Mouse (Mus musculus): ENCODE data around the gene Pde6b. TPM values are rescaled to one million over a fixed set of nuclear protein-coding genes. Genes with fewer than 3 reads are reported as not detected.

The Pde6b gene
- total and polyA plus RNA-seq, 2 experiments from 2014 or later = not detected

- no peaks in the 10 kb centered on the region for H3K9me3 ChIP-seq (ENCODE audit: low read length)
- H3K27ac ChIP-seq (ENCODE audit: low read depth, low read length) = no peak overlapping the region
- H3K4me2 ChIP-seq (ENCODE audit: low read depth, low read length, poor library complexity, severe bottlenecking) = no peak overlapping the region
- H3K4me1 ChIP-seq (ENCODE audit: insufficient read depth, low read length) = no peaks in the 10 kb centered on the region
- no peak overlapping the region for H3K4me3 ChIP-seq (ENCODE audit: low read depth, low read length)
- 0 out of 2 replicates have a peak, but pooled peaks cover 4% of the 10 kb centered on the region for H3K27me3 ChIP-seq (ENCODE audit: insufficient read depth, low read length)
- DNase-seq (ENCODE audit: low spot score) (no peak), ATAC-seq (ENCODE audit: low FRiP score) (no peak)
- no peak for TF ChIP-seq CTCF (IDR thresholded peaks at IDR 0.05)
- WGBS = 79% methylated on average over 8 of the region's 8 CpGs
- no peak overlapping the region for H3K9ac ChIP-seq (replicated peaks; ENCODE audit: low read length, poor library complexity, severe bottlenecking)
- no peaks in the 10 kb centered on the region for H3K36me3 ChIP-seq (ENCODE audit: insufficient read depth, low read length)
These were observed 62.8 kb downstream of the Pde6b start for GRCm38 (mm10) chr5:108450837-108451540.

- no peak overlapping the region for H3K27ac ChIP-seq (ENCODE audit: low read depth, low read length)
- 0 out of 2 replicates have a peak, but pooled peaks cover 4% of the 10 kb centered on the region for H3K27me3 ChIP-seq (ENCODE audit: insufficient read depth, low read length)
- H3K36me3 ChIP-seq (ENCODE audit: insufficient read depth, low read length) = no peaks in the 10 kb centered on the region
- H3K4me3 ChIP-seq (ENCODE audit: low read depth, low read length) = no peak overlapping the region
- no peak for DNase-seq (ENCODE audit: low spot score)
- H3K9me3 ChIP-seq (ENCODE audit: low read length) = no peaks in the 10 kb centered on the region
- no peak overlapping the region for H3K9ac ChIP-seq (replicated peaks; ENCODE audit: low read length, poor library complexity, severe bottlenecking)
- H3K4me2 ChIP-seq (ENCODE audit: low read depth, low read length, poor library complexity, severe bottlenecking) = no peak overlapping the region
- H3K4me1 ChIP-seq (ENCODE audit: insufficient read depth, low read length) = no peaks in the 10 kb centered on the region
- ATAC-seq (ENCODE audit: low FRiP score) = no peak
- WGBS = 88% methylated on average over 1 of the region's 1 CpGs
- no peak for TF ChIP-seq CTCF (IDR thresholded peaks at IDR 0.05)
These were observed 63.4 kb downstream of the Pde6b start for GRCm38 (mm10) chr5:108451611-108452010.

- WGBS = 85% methylated on average over 1 of the region's 1 CpGs
- H3K9me3 ChIP-seq (ENCODE audit: low read length) = no peaks in the 10 kb centered on the region
- H3K4me3 ChIP-seq (ENCODE audit: low read depth, low read length) = no peak overlapping the region
- H3K9ac ChIP-seq (replicated peaks; ENCODE audit: low read length, poor library complexity, severe bottlenecking) = no peak overlapping the region
- H3K4me2 ChIP-seq (ENCODE audit: low read depth, low read length, poor library complexity, severe bottlenecking) = no peak overlapping the region
- no peaks in the 10 kb centered on the region for H3K36me3 ChIP-seq (ENCODE audit: insufficient read depth, low read length)
- no peak for TF ChIP-seq CTCF (IDR thresholded peaks at IDR 0.05)
- no peak overlapping the region for H3K27ac ChIP-seq (ENCODE audit: low read depth, low read length)
- 0 out of 2 replicates have a peak, but pooled peaks cover 4% of the 10 kb centered on the region for H3K27me3 ChIP-seq (ENCODE audit: insufficient read depth, low read length)
- ATAC-seq (ENCODE audit: low FRiP score) = no peak
- DNase-seq (ENCODE audit: low spot score) = no peak
- H3K4me1 ChIP-seq (ENCODE audit: insufficient read depth, low read length) = no peaks in the 10 kb centered on the region
These were observed 64.2 kb downstream of the Pde6b start for GRCm38 (mm10) chr5:108452422-108452821.

DNA sequence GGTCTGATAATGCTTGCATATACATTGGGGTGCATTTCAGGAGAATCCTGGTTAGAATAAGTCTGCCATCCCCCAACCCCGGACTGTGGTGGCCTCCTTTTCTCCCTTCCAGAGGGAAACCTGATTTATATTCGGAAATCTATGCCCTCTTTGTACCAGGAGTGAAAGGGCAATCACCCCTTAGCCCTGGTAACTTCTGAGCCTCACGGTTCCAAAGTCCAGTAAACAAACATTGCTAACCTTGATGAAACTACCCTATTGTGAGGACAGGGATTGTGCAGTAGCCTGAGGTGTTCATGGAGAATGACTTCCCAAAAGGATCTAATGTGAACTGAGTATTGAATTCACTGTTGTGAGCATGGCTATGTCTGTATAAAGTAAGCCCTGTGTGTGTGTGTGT, 65.9 kb downstream of the Pde6b start:
- Histone ChIP-seq H3K9ac (replicated peaks; ENCODE audit: low read length, poor library complexity, severe bottlenecking) (no peak overlapping the region), H3K36me3 (ENCODE audit: insufficient read depth, low read length) (no peaks in the 10 kb centered on the region), H3K27me3 (ENCODE audit: insufficient read depth, low read length) (no peaks in the 10 kb centered on the region; the same call in 1 of the 2 replicates), H3K4me1 (ENCODE audit: insufficient read depth, low read length) (no peaks in the 10 kb centered on the region), H3K4me2 (ENCODE audit: low read depth, low read length, poor library complexity, severe bottlenecking) (no peak overlapping the region), H3K27ac (ENCODE audit: low read depth, low read length) (no peak overlapping the region), H3K9me3 (ENCODE audit: low read length) (no peaks in the 10 kb centered on the region), H3K4me3 (ENCODE audit: low read depth, low read length) (no peak overlapping the region)
- no peak for DNase-seq (ENCODE audit: low spot score)
- TF ChIP-seq CTCF (IDR thresholded peaks at IDR 0.05) = no peak
- no peak for ATAC-seq (ENCODE audit: low FRiP score)
- WGBS = 37% methylated on average over 3 of the region's 3 CpGs

GRCm38 (mm10) chr5:108458706-108459105, 70.5 kb downstream of the Pde6b start:
- no peak for TF ChIP-seq CTCF (IDR thresholded peaks at IDR 0.05)
- H3K27ac ChIP-seq (ENCODE audit: low read depth, low read length) = no peak overlapping the region
- no peaks in the 10 kb centered on the region for H3K36me3 ChIP-seq (ENCODE audit: insufficient read depth, low read length)
- H3K27me3 ChIP-seq (ENCODE audit: insufficient read depth, low read length) = no peaks in the 10 kb centered on the region; the same call in 1 of the 2 replicates
- no peak overlapping the region for H3K9ac ChIP-seq (replicated peaks; ENCODE audit: low read length, poor library complexity, severe bottlenecking)
- no peak for ATAC-seq (ENCODE audit: low FRiP score)
- no peaks in the 10 kb centered on the region for H3K9me3 ChIP-seq (ENCODE audit: low read length)
- no peak overlapping the region for H3K4me2 ChIP-seq (ENCODE audit: low read depth, low read length, poor library complexity, severe bottlenecking)
- WGBS = 77% methylated on average over 2 of the region's 2 CpGs
- H3K4me1 ChIP-seq (ENCODE audit: insufficient read depth, low read length) = peaks cover 14% of the 10 kb centered on the region
- no peak for DNase-seq (ENCODE audit: low spot score)
- no peak overlapping the region for H3K4me3 ChIP-seq (ENCODE audit: low read depth, low read length)

DNA sequence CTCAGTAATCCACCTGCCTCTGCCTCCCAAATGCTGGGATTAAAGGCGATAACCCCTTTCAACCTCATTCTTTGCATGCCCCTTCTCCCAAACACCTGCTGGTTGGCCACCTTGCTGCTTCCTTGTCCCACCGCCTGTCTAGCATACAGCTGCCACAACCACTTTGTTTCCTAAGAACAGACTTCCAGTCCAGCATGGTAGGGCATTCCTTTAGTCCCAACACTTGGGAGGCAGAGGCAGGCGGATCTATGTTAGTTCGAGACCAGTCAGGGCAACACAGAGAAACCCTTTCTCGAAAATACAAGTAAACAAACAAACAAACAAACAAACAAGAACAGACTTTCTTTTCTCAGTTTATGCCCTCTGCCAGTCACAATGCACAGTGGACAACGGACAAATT, 72.3 kb downstream of the Pde6b start:
- no peak for TF ChIP-seq CTCF (IDR thresholded peaks at IDR 0.05)
- no peak overlapping the region for H3K27ac ChIP-seq (ENCODE audit: low read depth, low read length)
- no peak overlapping the region for H3K9ac ChIP-seq (replicated peaks; ENCODE audit: low read length, poor library complexity, severe bottlenecking)
- H3K9me3 ChIP-seq (ENCODE audit: low read length) = no peaks in the 10 kb centered on the region
- no peaks in the 10 kb centered on the region for H3K36me3 ChIP-seq (ENCODE audit: insufficient read depth, low read length)
- H3K4me2 ChIP-seq (ENCODE audit: low read depth, low read length, poor library complexity, severe bottlenecking) = peak overlapping the region; percentile 96
- no peak for DNase-seq (ENCODE audit: low spot score)
- no peak for ATAC-seq (ENCODE audit: low FRiP score)
- peak overlapping the region; percentile 94 for H3K4me3 ChIP-seq (ENCODE audit: low read depth, low read length)
- H3K4me1 ChIP-seq (ENCODE audit: insufficient read depth, low read length) = peaks cover 14% of the 10 kb centered on the region
- no peaks in the 10 kb centered on the region; the same call in 1 of the 2 replicates for H3K27me3 ChIP-seq (ENCODE audit: insufficient read depth, low read length)
- WGBS = 45% methylated on average over 6 of the region's 6 CpGs
